Mouse (Mus musculus) hindbrain, postnatal 0 days (tissue): ENCODE data around the gene Phf11c. TPM values are rescaled to one million over a fixed set of nuclear protein-coding genes. Genes with fewer than 3 reads are reported as not detected.
"Not testable (repeated sequence)": the region's sequence is repeated elsewhere in the genome, so short reads cannot be mapped to it uniquely, and the experiment has no call there.

Experiments
- ATAC-seq: fragments of 200-750 bp; cut with Nextera tagmentation; 2 replicates; pipeline ENCODE4 v1.8.0; 2017; ENCODE audit warnings: mild to moderate bottlenecking, moderate TSS enrichment, moderate library complexity
- DNase-seq: peaks from one replicate; pipeline ENCODE4 v3.0.0-alpha.2; 2015; ENCODE audit warnings: low spot score
- H3K27ac ChIP-seq: fragments of 300-500 bp; sonication (generic); 2 replicates; pipeline ENCODE4 v1.5.1; 2014; ENCODE audit warnings: mild to moderate bottlenecking
- H3K27me3 ChIP-seq: fragments of 300-500 bp; sonication (generic); 2 replicates; pipeline ENCODE4 v1.6.1; 2014; ENCODE audit warnings: low read length, mixed read lengths; ENCODE audit not compliant: insufficient read depth
- H3K36me3 ChIP-seq: fragments of 300-500 bp; sonication (generic); 2 replicates; pipeline ENCODE4 v1.6.1; 2014; ENCODE audit warnings: low read length, mixed read lengths; ENCODE audit not compliant: insufficient read depth
- H3K4me1 ChIP-seq: fragments of 300-500 bp; sonication (generic); 2 replicates; pipeline ENCODE4 v1.6.1; 2014; ENCODE audit warnings: antibody characterized with exemption, low read length, mixed read lengths; ENCODE audit not compliant: insufficient read depth
- H3K4me2 ChIP-seq: fragments of 300-500 bp; sonication (generic); 2 replicates; pipeline ENCODE4 v1.6.1; 2014; ENCODE audit warnings: low read depth, mild to moderate bottlenecking, low read length, moderate library complexity, mixed read lengths
- H3K4me3 ChIP-seq: fragments of 300-500 bp; sonication (generic); 2 replicates; pipeline ENCODE4 v1.5.1; 2014; ENCODE audit warnings: low read length
- H3K9ac ChIP-seq: fragments of 300-500 bp; sonication (generic); replicated peaks from 2 replicates; pipeline ENCODE4 v1.6.1; 2014; ENCODE audit warnings: mild to moderate bottlenecking, low read length, moderate library complexity, mixed read lengths
- H3K9me3 ChIP-seq: fragments of 300-500 bp; sonication (generic); 2 replicates; pipeline ENCODE4 v1.6.1; 2016; ENCODE audit warnings: low read length, mixed read lengths
- CTCF ChIP-seq: IDR thresholded peaks from 2 replicates; pipeline ENCODE4 v1.5.1; 2016; ENCODE audit warnings: antibody characterized with exemption, control low read depth, low read depth
- WGBS: fragments of 180-500 bp; shearing (Covaris S2); extraction: QIAGEN DNeasy Blood & Tissue Kit; methylation state at CpG from one replicate; pipeline ENCODE4 v1.1.7; 2014; 5-methylcytosine and 5-hydroxymethylcytosine counted together
- polyA plus RNA-seq: library from polyadenylated mRNA; unstranded; fragments of >200 nt; fragmentation: Nextera tagmentation; extraction: Ambion mirVana; gene quantifications from 2 replicates; pipeline ENCODE4 v1.2.1, GENCODE M21; 2015
- total RNA-seq: library from RNA; depleted of rRNA; stranded (reverse); fragments of >200 nt; gene quantifications from 2 replicates; pipeline ENCODE4 v1.2.3, GENCODE M21; 2014

The Phf11c gene
- total and polyA plus RNA-seq, 2 experiments from 2014 or later, result 0.05 to 0.11 TPM

DNA sequence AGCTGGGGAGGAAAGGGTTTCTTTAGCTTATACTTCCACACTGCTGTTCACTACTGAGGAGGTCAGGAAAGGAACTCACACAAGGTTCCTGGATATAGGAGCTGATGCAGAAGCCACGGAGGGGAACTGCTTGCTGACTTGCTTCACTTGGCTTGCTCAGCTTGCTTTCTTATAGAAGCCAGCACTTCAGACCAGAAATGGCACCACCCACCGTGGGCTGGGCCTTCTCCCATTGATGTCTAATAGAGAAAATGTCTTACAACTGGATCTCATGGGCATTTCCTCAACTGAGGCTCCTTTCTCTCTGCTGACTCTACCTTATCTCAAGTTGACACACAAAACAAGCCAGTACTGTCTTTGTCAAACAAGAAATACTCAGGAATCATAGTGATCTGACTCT is 38.7 kb upstream of the Phf11c start:
- no peak overlapping the region for H3K4me2 ChIP-seq

GRCm38 (mm10) chr14:59430556-59430955 is 35.4 kb upstream of the Phf11c start:
- ATAC-seq (no peak), DNase-seq (no peak)
- Histone ChIP-seq H3K4me1 (no peaks in the 10 kb centered on the region), H3K9me3 (no peaks in the 10 kb centered on the region), H3K27ac (no peak overlapping the region), H3K4me3 (no peak overlapping the region), H3K9ac (no peak overlapping the region), H3K27me3 (no peaks in the 10 kb centered on the region), H3K36me3 (no peaks in the 10 kb centered on the region), H3K4me2 (no peak overlapping the region)
- TF ChIP-seq CTCF, result no peak
- WGBS, result 89% methylated on average over 1 of the region's 1 CpGs

More for the DNA sequence above, 38.7 kb upstream of the Phf11c start:
- Histone ChIP-seq H3K9ac (no peak overlapping the region), H3K9me3 (no peaks in the 10 kb centered on the region), H3K36me3 (no peaks in the 10 kb centered on the region), H3K4me1 (no peaks in the 10 kb centered on the region), H3K27ac (no peak overlapping the region), H3K27me3 (no peaks in the 10 kb centered on the region), H3K4me3 (no peak overlapping the region)
- no peak for DNase-seq
- no peak for ATAC-seq
- no peak for TF ChIP-seq CTCF
- 62% methylated on average over 2 of the region's 2 CpGs for WGBS

DNA sequence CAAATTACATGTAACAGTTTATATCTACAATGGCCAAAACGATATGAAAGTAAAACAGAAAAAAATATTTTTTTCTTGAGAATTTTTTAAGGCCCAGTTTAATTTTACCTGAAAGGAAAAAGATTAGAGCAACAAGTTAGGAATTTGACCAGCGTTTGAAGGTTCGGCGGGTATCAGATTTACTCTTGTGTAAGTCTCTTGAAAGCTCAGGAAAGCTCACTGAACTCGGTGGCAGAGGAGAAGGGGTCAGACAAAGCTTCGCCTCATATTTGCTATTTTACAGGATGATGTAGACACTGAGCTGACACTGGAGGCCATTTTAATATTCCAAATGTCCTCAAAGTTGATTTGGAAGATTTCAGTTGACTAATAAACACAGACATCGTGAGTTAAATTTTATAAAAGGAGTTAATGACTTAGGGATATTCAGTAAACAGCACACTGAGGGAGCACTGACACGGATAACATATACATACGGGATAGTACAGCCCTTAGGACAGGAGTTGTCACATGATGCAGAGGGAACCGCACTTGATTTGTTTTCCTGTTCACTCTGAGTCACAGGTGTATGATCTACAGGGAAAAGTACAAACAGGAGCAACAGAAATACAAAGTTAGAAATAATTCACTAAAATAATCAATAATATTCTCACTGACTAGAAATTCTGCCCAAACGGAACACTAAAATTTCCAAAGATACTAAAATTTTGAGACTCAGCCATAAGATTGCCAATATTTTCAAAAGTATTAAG is 27.9 kb upstream of the Phf11c start:
- no peak for DNase-seq
- H3K9me3 ChIP-seq, result no peaks in the 10 kb centered on the region
- TF ChIP-seq CTCF, result no peak
- H3K4me3 ChIP-seq, result no peak overlapping the region
- H3K4me2 ChIP-seq, result no peak overlapping the region
- ATAC-seq, result no peak
- H3K9ac ChIP-seq, result no peak overlapping the region
- H3K27me3 ChIP-seq, result no peaks in the 10 kb centered on the region
- H3K36me3 ChIP-seq, result no peaks in the 10 kb centered on the region
- WGBS, result 88% methylated on average over 11 of the region's 11 CpGs
- no peak overlapping the region for H3K27ac ChIP-seq
- no peaks in the 10 kb centered on the region for H3K4me1 ChIP-seq

GRCm38 (mm10) chr14:59418171-59418570 is 23.0 kb upstream of the Phf11c start:
- WGBS, result 89% methylated on average over 4 of the region's 4 CpGs
- H3K36me3 ChIP-seq, result no peaks in the 10 kb centered on the region
- H3K27me3 ChIP-seq, result no peaks in the 10 kb centered on the region
- no peak overlapping the region for H3K4me2 ChIP-seq
- no peak overlapping the region for H3K27ac ChIP-seq
- no peak overlapping the region for H3K9ac ChIP-seq
- TF ChIP-seq CTCF, result no peak
- ATAC-seq, result no peak
- DNase-seq, result no peak
- H3K4me3 ChIP-seq, result no peak overlapping the region
- H3K9me3 ChIP-seq, result no peaks in the 10 kb centered on the region
- no peaks in the 10 kb centered on the region for H3K4me1 ChIP-seq

GRCm38 (mm10) chr14:59414979-59415378 is 19.8 kb upstream of the Phf11c start:
- H3K4me1 ChIP-seq, H3K4me3 ChIP-seq, H3K27ac ChIP-seq, H3K36me3 ChIP-seq, ATAC-seq, DNase-seq, H3K4me2 ChIP-seq, H3K9me3 ChIP-seq, H3K27me3 ChIP-seq, H3K9ac ChIP-seq: not testable (repeated sequence)
- 97% methylated on average over 2 of the region's 2 CpGs for WGBS

- no peaks in the 10 kb centered on the region for H3K4me1 ChIP-seq
- no peak overlapping the region for H3K4me2 ChIP-seq
- no peak overlapping the region for H3K27ac ChIP-seq
- ATAC-seq, result no peak
- no peak for DNase-seq
- no peaks in the 10 kb centered on the region for H3K27me3 ChIP-seq
- H3K9ac ChIP-seq, result no peak overlapping the region
- H3K9me3 ChIP-seq, result no peaks in the 10 kb centered on the region
- no peaks in the 10 kb centered on the region for H3K36me3 ChIP-seq
- WGBS, result 72% methylated on average over 2 of the region's 2 CpGs
- H3K4me3 ChIP-seq, result no peak overlapping the region
- no peak for TF ChIP-seq CTCF
These were observed 1.8 kb upstream of the Phf11c start for GRCm38 (mm10) chr14:59396999-59397398.

DNA sequence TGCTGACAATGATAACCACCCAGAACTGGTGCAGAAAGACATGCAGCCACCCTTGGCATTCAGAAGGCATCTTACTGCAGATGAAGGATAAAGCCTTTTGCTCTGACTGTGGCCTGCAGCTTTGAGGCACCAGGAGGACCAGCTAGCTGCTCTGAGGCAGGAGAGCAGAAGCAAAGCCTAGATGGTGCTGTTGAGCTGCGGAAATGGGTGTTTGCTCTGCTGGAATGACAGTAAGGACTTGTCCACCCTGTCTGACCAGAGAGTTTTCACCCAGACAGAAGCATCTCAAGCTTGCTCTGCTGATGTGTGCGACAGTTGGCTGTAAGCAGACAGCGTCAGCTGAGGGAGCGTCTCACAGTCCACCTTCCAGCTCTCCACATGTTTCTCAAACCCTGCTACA is 5.0 kb downstream of the Phf11c start:
- WGBS, result 81% methylated on average over 4 of the region's 4 CpGs
- H3K27ac ChIP-seq, H3K4me2 ChIP-seq, H3K4me1 ChIP-seq, H3K27me3 ChIP-seq, H3K9ac ChIP-seq, H3K36me3 ChIP-seq, H3K9me3 ChIP-seq, H3K4me3 ChIP-seq, ATAC-seq, DNase-seq: not testable (repeated sequence)
- TF ChIP-seq CTCF, result peak; percentile 49
